Comparison of ENCODE assay signal across 9 mouse cellular contexts in the genomic region with DNA sequence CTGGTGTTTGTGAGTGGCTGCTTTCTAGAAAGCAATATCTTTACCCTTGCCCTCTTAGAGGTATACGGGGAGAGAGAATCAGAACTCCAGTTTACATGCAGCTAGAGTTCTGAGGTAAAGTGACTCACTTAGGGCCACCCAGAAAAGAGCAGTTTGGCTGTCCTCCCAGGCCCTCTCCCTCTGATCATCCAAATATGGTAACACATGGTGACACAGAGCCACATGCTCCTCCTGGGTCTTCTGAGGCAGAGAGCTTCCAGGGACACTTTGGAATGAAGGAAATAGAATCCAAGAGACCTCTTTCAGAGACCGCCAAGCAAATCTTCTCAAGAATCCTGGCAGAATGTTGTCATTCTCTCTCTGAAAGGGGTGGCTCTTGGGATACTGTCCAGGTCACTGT.
DNase-seq lines count a peak whose midpoint lies in the region; ATAC-seq and TF ChIP-seq lines count a peak whose summit lies in the region.
"Had no signal": no experiment of that assay in that cellular context is flagged by ENCODE, and none has a peak within 500 bp of the region (broad histone marks: within the 10 kb centered on the region; RNA-seq: fewer than 3 reads in every experiment).

No protein-coding gene starts in this region.

- H3K4me2 ChIP-seq in liver, embryonic 11.5 days, result no peak overlapping the region
- H3K4me2 ChIP-seq in lung, postnatal 0 days (replicated peaks; ENCODE audit: low read depth, low read length), result no peak overlapping the region
- H3K4me2 ChIP-seq in midbrain, embryonic 16.5 days (ENCODE audit: low read length), result no peak overlapping the region
- H3K4me2 ChIP-seq in forebrain, postnatal 0 days (ENCODE audit: low read depth), result no peak overlapping the region

- no peak for TF ChIP-seq POLR2A in liver, adult 2 months (IDR thresholded peaks at IDR 0.05; ENCODE audit: extremely low read depth, insufficient read depth, low read length)

- no peaks in the 10 kb centered on the region for H3K27me3 ChIP-seq in liver, adult 2 months (ENCODE audit: control insufficient read depth, insufficient read depth, low read length)
- H3K27me3 ChIP-seq in liver, embryonic 11.5 days (replicated peaks; ENCODE audit: control insufficient read depth, insufficient read depth, low read length), result no peaks in the 10 kb centered on the region
- H3K27me3 ChIP-seq in lung, postnatal 0 days (replicated peaks; ENCODE audit: insufficient read depth, low read length), result no peaks in the 10 kb centered on the region
- H3K27me3 ChIP-seq in midbrain, embryonic 16.5 days (ENCODE audit: control insufficient read depth, insufficient read depth, low read depth, low read length), result no peaks in the 10 kb centered on the region
- H3K27me3 ChIP-seq in forebrain, postnatal 0 days (ENCODE audit: insufficient read depth, low read length), result no peaks in the 10 kb centered on the region

- intact Hi-C loops in gastrocnemius, adult 2 months (cut with DNase I), result no loop called here

- WGBS in liver, adult 2 months, result 85% methylated on average over 2 of the region's 2 CpGs
- WGBS in liver, embryonic 11.5 days, result 93% methylated on average over 2 of the region's 2 CpGs
- WGBS in lung, postnatal 0 days, result 63% methylated on average over 2 of the region's 2 CpGs
- 94% methylated on average over 2 of the region's 2 CpGs for WGBS in midbrain, embryonic 16.5 days
- 83% methylated on average over 2 of the region's 2 CpGs for WGBS in forebrain, postnatal 0 days

- DNase-seq in liver, adult 2 months (ENCODE audit: extremely low read depth, low read depth, low spot score), result peak; percentile 40
- DNase-seq in liver, embryonic 11.5 days (ENCODE audit: low spot score), result no peak
- DNase-seq in NIH3T3 (ENCODE audit: low read depth), result peak; percentile 78
- DNase-seq in gastrocnemius, adult 2 months, result peak; percentile 48
- peak; percentile 14 for DNase-seq in lung, postnatal 0 days (ENCODE audit: low spot score)
- no peak for DNase-seq in forebrain, postnatal 0 days
- DNase-seq in spleen, adult 18-20 months, result no peak
- DNase-seq: cerebellum, adult 11-12 months had no signal

- peaks cover 20% of the 10 kb centered on the region for H3K4me1 ChIP-seq in liver, adult 2 months (ENCODE audit: control insufficient read depth, insufficient read depth, low read length)
- H3K4me1 ChIP-seq in liver, embryonic 11.5 days (replicated peaks; ENCODE audit: control insufficient read depth, insufficient read depth, low read length), result peaks cover 3% of the 10 kb centered on the region; the same call in 1 of the 2 replicates
- H3K4me1 ChIP-seq in lung, postnatal 0 days (ENCODE audit: insufficient read depth, low read depth, low read length), result no peaks in the 10 kb centered on the region
- H3K4me1 ChIP-seq in midbrain, embryonic 16.5 days (ENCODE audit: control insufficient read depth, insufficient read depth, low read length), result peaks cover 3% of the 10 kb centered on the region; the same call in 1 of the 2 replicates
- H3K4me1 ChIP-seq in forebrain, postnatal 0 days (ENCODE audit: insufficient read depth), result no peaks in the 10 kb centered on the region

- no peak overlapping the region for H3K9ac ChIP-seq in liver, adult 2 months (ENCODE audit: low read depth, low read length)
- no peak overlapping the region for H3K9ac ChIP-seq in liver, embryonic 11.5 days (ENCODE audit: low read depth, low read length)
- no peak overlapping the region for H3K9ac ChIP-seq in lung, postnatal 0 days (replicated peaks; ENCODE audit: low read depth)
- no peak overlapping the region for H3K9ac ChIP-seq in midbrain, embryonic 16.5 days (ENCODE audit: low read depth, low read length)
- no peak overlapping the region for H3K9ac ChIP-seq in forebrain, postnatal 0 days

- TF ChIP-seq CTCF in liver, adult 2 months (IDR thresholded peaks at IDR 0.05; ENCODE audit: low read depth, low read length), result no peak
- TF ChIP-seq CTCF in gastrocnemius, adult 2 months (IDR thresholded peaks at IDR 0.05), result no peak
- no peak for TF ChIP-seq CTCF in lung, postnatal 0 days (IDR thresholded peaks at IDR 0.05)
- TF ChIP-seq CTCF in forebrain, postnatal 0 days (IDR thresholded peaks at IDR 0.05; ENCODE audit: low read depth), result no peak

- ATAC-seq in liver, embryonic 11.5 days (replicated peaks; ENCODE audit: low FRiP score), result no peak
- ATAC-seq in lung, postnatal 0 days, result no peak
- ATAC-seq in midbrain, embryonic 16.5 days, result no peak
- no peak for ATAC-seq in forebrain, postnatal 0 days

- H3K4me3 ChIP-seq in liver, adult 2 months (ENCODE audit: insufficient read depth, low read depth, low read length), result no peak overlapping the region
- H3K4me3 ChIP-seq in liver, embryonic 11.5 days (ENCODE audit: low read depth, low read length), result no peak overlapping the region
- H3K4me3 ChIP-seq in gastrocnemius, adult 2 months, result no peak overlapping the region
- H3K4me3 ChIP-seq in lung, postnatal 0 days (ENCODE audit: low read depth, low read length), result no peak overlapping the region
- H3K4me3 ChIP-seq in midbrain, embryonic 16.5 days (ENCODE audit: low read depth, low read length), result no peak overlapping the region
- H3K4me3 ChIP-seq in forebrain, postnatal 0 days (ENCODE audit: low read depth, low read length), result no peak overlapping the region

- no peaks in the 10 kb centered on the region for H3K9me3 ChIP-seq in liver, embryonic 11.5 days (ENCODE audit: control insufficient read depth, low read length)
- H3K9me3 ChIP-seq in lung, postnatal 0 days (ENCODE audit: low read length), result no peaks in the 10 kb centered on the region
- no peaks in the 10 kb centered on the region for H3K9me3 ChIP-seq in midbrain, embryonic 16.5 days (replicated peaks; ENCODE audit: control insufficient read depth, low read length, poor library complexity, severe bottlenecking)
- H3K9me3 ChIP-seq in forebrain, postnatal 0 days (ENCODE audit: low read length), result no peaks in the 10 kb centered on the region

- no peak overlapping the region for H3K27ac ChIP-seq in liver, adult 2 months (replicated peaks; ENCODE audit: insufficient read depth, low read depth, low read length)
- H3K27ac ChIP-seq in liver, embryonic 11.5 days (ENCODE audit: low read depth, low read length), result no peak overlapping the region
- 0 out of 2 replicates have a peak overlapping the region, but pooled peaks have one; percentile 41 for H3K27ac ChIP-seq in gastrocnemius, adult 2 months
- no peak overlapping the region for H3K27ac ChIP-seq in lung, postnatal 0 days (ENCODE audit: low read length)
- H3K27ac ChIP-seq in midbrain, embryonic 16.5 days (ENCODE audit: low read length), result no peak overlapping the region
- H3K27ac ChIP-seq in forebrain, postnatal 0 days (ENCODE audit: low read depth, low read length), result no peak overlapping the region

- H3K79me2 ChIP-seq in liver, adult 2 months (ENCODE audit: control insufficient read depth, insufficient read depth, low read length), result no peaks in the 10 kb centered on the region

- TF ChIP-seq EP300 in lung, postnatal 0 days (IDR thresholded peaks at IDR 0.05), result no peak

- no peaks in the 10 kb centered on the region for H3K36me3 ChIP-seq in liver, adult 2 months (ENCODE audit: control insufficient read depth, insufficient read depth, low read length)
- no peaks in the 10 kb centered on the region for H3K36me3 ChIP-seq in liver, embryonic 11.5 days (ENCODE audit: control insufficient read depth, insufficient read depth, low read length)
- no peaks in the 10 kb centered on the region for H3K36me3 ChIP-seq in lung, postnatal 0 days (ENCODE audit: insufficient read depth, low read length)
- no peaks in the 10 kb centered on the region for H3K36me3 ChIP-seq in midbrain, embryonic 16.5 days (ENCODE audit: control insufficient read depth, insufficient read depth, low read length)
- no peaks in the 10 kb centered on the region for H3K36me3 ChIP-seq in forebrain, postnatal 0 days (ENCODE audit: insufficient read depth)

Comparison
In these comparisons a context has a peak if more than half of its experiments do, and no peak if none do; other contexts are left out.
1. DNase-seq: peak in liver, adult 2 months (single experiment), NIH3T3 (single experiment), gastrocnemius, adult 2 months (single experiment) and lung, postnatal 0 days (single experiment); none in liver, embryonic 11.5 days (single experiment), forebrain, postnatal 0 days (single experiment) and spleen, adult 18-20 months (0 of 2).